17 mouse cellular contexts compared by ENCODE assay signal in genomic region chr13:59916166-59917044, GRCm38 (mm10).
DNase-seq lines count a peak whose midpoint lies in the region; ATAC-seq lines count a peak whose summit lies in the region.
"Had no signal": no experiment of that assay in that cellular context is flagged by ENCODE, and none has a peak within 500 bp of the region (broad histone marks: within the 10 kb centered on the region; RNA-seq: fewer than 3 reads in every experiment).

No protein-coding gene starts in this region.

- H3K9me3 ChIP-seq in kidney, embryonic 15.5 days (replicated peaks): no peaks in the 10 kb centered on the region
- H3K9me3 ChIP-seq: midbrain, embryonic 15.5 days; neural tube, embryonic 12.5 days; stomach, embryonic 15.5 days had no signal

- no peak overlapping the region for H3K4me3 ChIP-seq in kidney, embryonic 15.5 days (replicated peaks)
- H3K4me3 ChIP-seq: left cerebral cortex, adult 2 months; midbrain, embryonic 15.5 days; neural tube, embryonic 12.5 days; stomach, embryonic 15.5 days had no signal

- no peak overlapping the region for H3K9ac ChIP-seq in kidney, embryonic 15.5 days
- H3K9ac ChIP-seq: forebrain, postnatal 0 days; hindbrain, embryonic 14.5 days; midbrain, embryonic 15.5 days; neural tube, embryonic 12.5 days; stomach, embryonic 15.5 days had no signal

- no peak for DNase-seq in kidney, adult 9 months
- DNase-seq in R1 (ENCODE audit: low read depth, low spot score): peak; percentile 20
- DNase-seq in adrenal gland, adult 2 months: peak; percentile 57
- peak; percentile 18 for DNase-seq in kidney, postnatal 14 days
- no peak for DNase-seq in heart, postnatal 10 days
- DNase-seq in B cell, adult 2 months: no peak
- DNase-seq: cerebellum, postnatal 25 days; forebrain, postnatal 0 days; thymus, postnatal 36 days had no signal

- no peaks in the 10 kb centered on the region for H3K27me3 ChIP-seq in kidney, embryonic 15.5 days
- H3K27me3 ChIP-seq: CH12.LX; midbrain, embryonic 15.5 days; neural tube, embryonic 12.5 days; stomach, embryonic 15.5 days had no signal

- H3K4me2 ChIP-seq in kidney, embryonic 15.5 days: no peak overlapping the region
- H3K4me2 ChIP-seq: hindbrain, embryonic 14.5 days; midbrain, embryonic 15.5 days; neural tube, embryonic 12.5 days; stomach, embryonic 15.5 days had no signal

- H3K36me3 ChIP-seq in kidney, embryonic 15.5 days: no peaks in the 10 kb centered on the region
- H3K36me3 ChIP-seq: midbrain, embryonic 15.5 days; neural tube, embryonic 12.5 days; stomach, embryonic 15.5 days had no signal

- peak overlapping the region; percentile 80 for H3K27ac ChIP-seq in kidney, embryonic 15.5 days
- H3K27ac ChIP-seq: hindbrain, embryonic 14.5 days; left cerebral cortex, adult 2 months; macrophage; midbrain, embryonic 15.5 days; neural tube, embryonic 12.5 days; stomach, embryonic 15.5 days had no signal

- peak; percentile 88 for ATAC-seq in kidney, embryonic 15.5 days (replicated peaks; ENCODE audit: low FRiP score)
- ATAC-seq: forebrain, postnatal 0 days; midbrain, embryonic 15.5 days had no signal

- intact Hi-C loops in heart, postnatal 10 days (cut with DNase I): no loop called here

- H3K4me1 ChIP-seq in kidney, embryonic 15.5 days: peaks cover 22% of the 10 kb centered on the region
- H3K4me1 ChIP-seq: midbrain, embryonic 15.5 days; stomach, embryonic 15.5 days had no signal

- 25% methylated on average over 22 of the region's 22 CpGs for WGBS in kidney, embryonic 15.5 days

Comparison
In these comparisons a context has a peak if more than half of its experiments do, and no peak if none do; other contexts are left out.
1. DNase-seq: peak in R1 (single experiment), adrenal gland, adult 2 months (single experiment) and kidney, postnatal 14 days (single experiment); none in kidney, adult 9 months (single experiment), heart, postnatal 10 days (0 of 2) and B cell, adult 2 months (0 of 2).